Mouse (Mus musculus) embryonic facial prominence, embryonic 14.5 days (tissue): ENCODE measurements around the gene Lyl1. TPM values are rescaled to one million over a fixed set of nuclear protein-coding genes. Genes with fewer than 3 reads are reported as not detected.

Experiments used
- ATAC-seq: fragments of 200-750 bp; cut with Nextera tagmentation; 2 replicates; pipeline ENCODE4 v1.8.0; 2017; ENCODE audit warnings: low read depth, moderate number of reproducible peaks, moderate TSS enrichment
- DNase-seq: peaks from one replicate; pipeline ENCODE4 v3.0.0-alpha.2; 2015; ENCODE audit warnings: low spot score
- H3K27ac ChIP-seq: fragments of 300-500 bp; sonication (generic); replicated peaks from 2 replicates; pipeline ENCODE4 v1.5.1; 2014; ENCODE audit warnings: low read depth, mild to moderate bottlenecking, low read length, moderate library complexity
- H3K27me3 ChIP-seq: fragments of 300-500 bp; sonication (generic); replicated peaks from 2 replicates; pipeline ENCODE4 v1.6.1; 2014; ENCODE audit warnings: low read length; ENCODE audit not compliant: control insufficient read depth, insufficient read depth
- H3K36me3 ChIP-seq: fragments of 300-500 bp; sonication (generic); 2 replicates; pipeline ENCODE4 v1.6.1; 2014; ENCODE audit warnings: low read length, mixed read lengths; ENCODE audit not compliant: control insufficient read depth, insufficient read depth
- H3K4me1 ChIP-seq: fragments of 300-500 bp; sonication (generic); 2 replicates; pipeline ENCODE4 v1.6.1; 2014; ENCODE audit warnings: antibody characterized with exemption, low read length; ENCODE audit not compliant: control insufficient read depth, insufficient read depth
- H3K4me2 ChIP-seq: fragments of 300-500 bp; sonication (generic); 2 replicates; pipeline ENCODE4 v1.6.1; 2014; ENCODE audit warnings: low read depth, mild to moderate bottlenecking, low read length, moderate library complexity, mixed read lengths
- H3K4me3 ChIP-seq: fragments of 300-500 bp; sonication (generic); 2 replicates; pipeline ENCODE4 v1.5.1; 2014; ENCODE audit warnings: low read depth, mild to moderate bottlenecking, low read length
- H3K9ac ChIP-seq: fragments of 300-500 bp; sonication (generic); 2 replicates; pipeline ENCODE4 v1.6.1; 2014; ENCODE audit warnings: low read depth, mild to moderate bottlenecking, low read length, moderate library complexity, mixed read lengths
- H3K9me3 ChIP-seq: fragments of 300-500 bp; sonication (generic); 2 replicates; pipeline ENCODE4 v1.6.1; 2016; ENCODE audit warnings: low read length; ENCODE audit not compliant: control insufficient read depth
- WGBS: fragments of 180-500 bp; shearing (Covaris S2); extraction: QIAGEN DNeasy Blood & Tissue Kit; methylation state at CpG from one replicate; pipeline ENCODE4 v1.1.7; 2014; 5-methylcytosine and 5-hydroxymethylcytosine counted together
- polyA plus RNA-seq: library from polyadenylated mRNA; unstranded; fragments of >200 nt; fragmentation: Nextera tagmentation; extraction: Ambion mirVana; gene quantifications from 2 replicates; pipeline ENCODE4 v1.2.1, GENCODE M21; 2014

Lyl1 gene
- 5.8 and 6.8 TPM in 2 replicates for polyA plus RNA-seq

DNA sequence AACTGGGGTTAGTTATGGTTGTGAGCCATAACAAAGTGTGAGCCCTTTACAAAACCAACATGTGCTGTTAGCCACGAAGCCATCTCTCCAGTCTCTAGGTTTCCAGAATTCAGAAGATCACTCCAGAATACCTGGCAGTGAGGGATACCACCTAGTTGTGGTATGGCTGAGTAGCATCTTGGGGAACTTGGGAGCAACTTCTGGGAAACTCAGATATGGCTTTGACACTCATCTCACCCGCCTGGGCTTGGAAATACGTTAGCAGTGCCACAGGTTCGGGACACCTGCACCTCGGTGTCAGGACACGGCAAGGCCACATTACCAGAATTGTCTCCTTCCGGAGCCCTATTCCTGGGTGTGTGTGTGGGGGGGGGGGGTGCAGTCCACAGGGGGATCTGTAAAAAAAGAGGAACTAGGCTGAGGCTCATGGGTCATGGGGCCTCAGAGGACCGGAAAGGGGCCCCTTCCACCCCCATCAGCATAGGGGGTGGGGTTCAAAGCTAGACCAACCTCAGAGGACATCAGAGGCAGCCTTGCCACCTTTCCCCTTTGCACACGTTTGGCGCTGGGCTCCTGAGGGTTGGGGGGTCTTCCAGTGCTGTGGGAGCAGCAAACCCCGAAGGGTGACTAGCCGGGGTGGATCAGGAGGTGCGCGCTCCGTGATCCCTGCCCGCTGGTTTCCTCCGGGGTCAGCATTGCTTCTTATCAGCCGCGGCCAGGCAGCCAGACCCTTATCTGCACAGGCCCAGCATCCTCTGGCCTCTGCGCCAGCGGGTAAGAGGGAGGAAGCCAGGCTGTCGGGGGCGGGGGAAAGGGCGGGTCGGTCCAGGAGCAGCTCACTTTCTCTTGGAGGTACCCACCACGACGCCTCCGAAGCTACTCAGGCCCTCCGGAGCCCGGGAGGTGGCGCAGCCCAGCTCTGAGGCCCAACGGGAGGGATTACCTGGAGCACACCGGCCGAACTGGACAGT, at the start of gene Lyl1:
TSS of gene Lyl1 (plus strand) at position 517 of the 971 bp plus-strand sequence.
- Histone ChIP-seq H3K36me3 (peaks cover 39% of the 10 kb centered on the region), H3K4me3 (peak within 1 kb of the TSS; percentile 22), H3K9ac (0 out of 2 replicates have a peak within 1 kb of the TSS, but pooled peaks have one; percentile 34), H3K4me1 (peaks cover 10% of the 10 kb centered on the region), H3K27ac (peak within 1 kb of the TSS; percentile 29; the same call in 1 of the 2 replicates), H3K9me3 (no peaks in the 10 kb centered on the region), H3K27me3 (peaks cover 45% of the 10 kb centered on the region), H3K4me2 (peak within 1 kb of the TSS; percentile 16; the same call in 1 of the 2 replicates)
- DNase-seq (no peak), ATAC-seq (0 out of 2 replicates have a peak, but pooled peaks have one; percentile 13)
- 15% methylated on average over 26 of the region's 34 CpGs for WGBS

DNA sequence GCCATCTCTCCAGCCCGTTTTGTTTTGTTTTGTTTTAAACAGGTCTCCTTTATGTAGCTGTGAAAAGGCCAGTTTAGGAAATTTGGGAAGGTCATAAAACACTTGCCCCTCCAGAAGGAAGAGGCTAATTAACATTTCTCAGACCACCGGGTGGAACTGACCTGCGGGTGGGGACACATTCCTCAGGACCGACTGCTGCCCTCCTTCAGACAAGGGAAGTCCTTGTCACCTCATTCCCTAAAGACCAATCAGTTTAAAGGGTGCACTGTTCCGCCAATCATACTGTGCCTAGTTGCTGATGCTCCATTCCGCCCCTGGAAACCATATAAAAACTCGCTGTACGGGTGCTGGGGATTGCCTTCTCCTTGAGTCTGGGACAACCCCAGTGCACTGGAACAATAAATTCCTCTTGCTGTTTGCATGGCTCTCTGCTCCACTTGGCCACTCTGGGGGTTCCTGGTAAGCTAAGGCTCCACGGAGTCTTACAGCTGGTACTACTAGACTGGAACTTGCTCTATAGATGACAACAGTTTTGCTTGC, 48.1 kb upstream of the Lyl1 start:
- no peak overlapping the region for H3K4me2 ChIP-seq
- H3K4me3 ChIP-seq = no peak overlapping the region
- no peaks in the 10 kb centered on the region for H3K27me3 ChIP-seq
- peaks cover 34% of the 10 kb centered on the region for H3K4me1 ChIP-seq
- no peak for DNase-seq
- ATAC-seq = no peak
- H3K36me3 ChIP-seq = no peaks in the 10 kb centered on the region
- H3K9ac ChIP-seq = no peak overlapping the region
- WGBS = 49% methylated on average over 9 of the region's 9 CpGs
- no peaks in the 10 kb centered on the region for H3K9me3 ChIP-seq
- no peak overlapping the region for H3K27ac ChIP-seq

DNA sequence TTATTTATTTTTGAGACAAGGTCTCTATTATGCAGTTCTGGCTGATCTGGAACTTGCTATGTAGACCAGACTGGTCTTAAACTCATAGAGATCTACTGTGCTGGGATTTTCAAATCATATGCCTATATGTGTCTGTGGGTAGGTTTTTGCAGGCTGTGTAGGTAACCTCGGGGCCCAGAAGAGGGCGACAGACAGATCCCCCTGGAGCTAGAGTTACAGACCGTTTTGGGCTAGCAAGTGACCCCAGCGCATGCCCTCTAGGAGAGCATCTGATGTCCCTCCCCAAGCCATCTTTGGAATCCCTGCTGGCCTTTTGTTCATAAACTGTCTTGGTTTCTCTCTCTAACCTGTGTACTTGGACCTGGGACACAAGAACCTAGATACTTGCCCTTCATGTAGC, 46.7 kb upstream of the Lyl1 start:
- Histone ChIP-seq H3K4me1 (peaks cover 35% of the 10 kb centered on the region), H3K4me3 (no peak overlapping the region), H3K27me3 (no peaks in the 10 kb centered on the region), H3K4me2 (peak overlapping the region; percentile 77; the same call in 1 of the 2 replicates), H3K9me3 (no peaks in the 10 kb centered on the region), H3K36me3 (no peaks in the 10 kb centered on the region), H3K9ac (no peak overlapping the region), H3K27ac (peak overlapping the region; percentile 97)
- ATAC-seq (no peak), DNase-seq (no peak)
- 25% methylated on average over 4 of the region's 4 CpGs for WGBS

DNA sequence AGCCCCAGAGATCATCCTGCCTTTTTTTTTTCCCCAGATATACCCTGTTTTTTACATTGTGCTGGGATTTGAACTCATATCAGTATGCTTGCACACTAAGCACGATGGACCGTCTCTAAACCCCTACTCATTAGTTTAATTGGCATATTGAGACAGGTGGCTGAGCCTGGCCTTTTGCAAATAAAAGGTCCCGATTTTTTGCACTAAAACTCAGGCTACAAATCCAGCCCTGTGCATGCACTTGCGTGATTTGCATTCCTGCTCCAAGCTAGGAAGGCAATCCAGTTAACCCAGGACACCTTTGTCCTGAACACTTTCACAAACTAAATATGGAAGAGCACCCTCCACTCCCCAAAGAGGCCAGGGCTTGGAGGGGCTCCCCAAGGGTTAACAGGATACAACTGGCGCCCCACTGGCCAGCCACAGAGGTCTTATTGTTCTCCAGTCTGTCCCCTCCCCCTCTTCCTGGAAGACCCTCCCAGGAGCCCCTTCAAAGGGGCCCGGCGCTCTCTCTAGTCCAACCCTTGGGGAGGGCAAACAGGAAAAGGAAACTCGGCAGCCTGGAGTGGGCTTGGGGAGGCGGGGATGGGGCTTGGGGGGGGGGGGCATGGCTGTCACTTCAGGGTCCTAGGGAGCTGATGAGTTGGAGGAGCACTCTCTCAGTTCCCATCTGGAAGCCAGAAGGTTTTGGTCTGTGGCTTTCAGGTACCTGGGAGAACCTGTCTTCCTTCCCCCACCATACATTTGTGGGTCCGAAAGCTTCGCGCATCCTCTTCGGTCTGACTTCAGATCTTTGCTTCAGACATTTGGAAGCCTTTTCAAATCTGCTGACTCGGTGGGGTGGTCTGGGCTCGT, 45.7 kb upstream of the Lyl1 start:
- no peaks in the 10 kb centered on the region for H3K9me3 ChIP-seq
- ATAC-seq (peak; percentile 60), DNase-seq (peak; percentile 93)
- H3K4me3 ChIP-seq = peak overlapping the region; percentile 39
- H3K27ac ChIP-seq = peak overlapping the region; percentile 97
- H3K36me3 ChIP-seq = no peaks in the 10 kb centered on the region
- no peaks in the 10 kb centered on the region for H3K27me3 ChIP-seq
- H3K4me2 ChIP-seq = peak overlapping the region; percentile 77
- WGBS = under 1% methylated on average over 14 of the region's 15 CpGs
- peak overlapping the region; percentile 72 for H3K9ac ChIP-seq
- peaks cover 45% of the 10 kb centered on the region for H3K4me1 ChIP-seq

- Histone ChIP-seq H3K27me3 (no peaks in the 10 kb centered on the region), H3K4me2 (peak overlapping the region; percentile 77), H3K9me3 (no peaks in the 10 kb centered on the region), H3K4me1 (peaks cover 51% of the 10 kb centered on the region), H3K9ac (peak overlapping the region; percentile 72), H3K27ac (peak overlapping the region; percentile 97), H3K36me3 (no peaks in the 10 kb centered on the region), H3K4me3 (peak overlapping the region; percentile 39)
- ATAC-seq (peak; percentile 20), DNase-seq (peak; percentile 75)
- WGBS = 2% methylated on average over 10 of the region's 10 CpGs
These were observed 45.1 kb upstream of the Lyl1 start for GRCm38 (mm10) chr8:84656191-84656525.

GRCm38 (mm10) chr8:84656641-84657126, 44.6 kb upstream of the Lyl1 start:
- Histone ChIP-seq H3K36me3 (no peaks in the 10 kb centered on the region), H3K9ac (peak overlapping the region; percentile 72), H3K27me3 (no peaks in the 10 kb centered on the region), H3K4me3 (peak overlapping the region; percentile 39), H3K4me1 (peaks cover 51% of the 10 kb centered on the region), H3K4me2 (peak overlapping the region; percentile 77), H3K27ac (peak overlapping the region; percentile 97), H3K9me3 (no peaks in the 10 kb centered on the region)
- peak; percentile 94 for DNase-seq
- ATAC-seq = peak; percentile 62
- WGBS = 0% methylated on average over 22 of the region's 23 CpGs

DNA sequence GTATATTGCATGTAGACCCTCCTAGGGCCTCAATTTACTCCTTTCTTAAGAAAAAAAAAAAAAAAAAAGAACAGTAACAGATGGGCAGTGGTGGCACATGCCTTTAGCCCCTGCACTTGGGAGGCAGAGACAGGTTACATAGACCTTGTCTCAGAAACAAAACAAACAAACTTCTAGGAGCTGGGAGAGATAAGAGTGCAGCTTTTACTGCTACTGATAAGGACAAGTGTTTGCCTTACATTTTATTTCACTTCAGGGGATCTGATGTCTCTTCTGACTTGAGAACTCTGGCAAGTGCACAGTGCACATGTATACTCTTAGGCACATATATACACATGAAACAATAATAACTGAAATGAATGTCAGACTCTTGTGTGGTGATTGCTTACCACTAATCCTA, 44.1 kb upstream of the Lyl1 start:
- Histone ChIP-seq H3K9ac (peak overlapping the region; percentile 72), H3K4me3 (peak overlapping the region; percentile 39), H3K36me3 (no peaks in the 10 kb centered on the region), H3K4me1 (peaks cover 51% of the 10 kb centered on the region), H3K27me3 (no peaks in the 10 kb centered on the region), H3K27ac (peak overlapping the region; percentile 97), H3K9me3 (no peaks in the 10 kb centered on the region), H3K4me2 (peak overlapping the region; percentile 77)
- DNase-seq (no peak), ATAC-seq (no peak)

DNA sequence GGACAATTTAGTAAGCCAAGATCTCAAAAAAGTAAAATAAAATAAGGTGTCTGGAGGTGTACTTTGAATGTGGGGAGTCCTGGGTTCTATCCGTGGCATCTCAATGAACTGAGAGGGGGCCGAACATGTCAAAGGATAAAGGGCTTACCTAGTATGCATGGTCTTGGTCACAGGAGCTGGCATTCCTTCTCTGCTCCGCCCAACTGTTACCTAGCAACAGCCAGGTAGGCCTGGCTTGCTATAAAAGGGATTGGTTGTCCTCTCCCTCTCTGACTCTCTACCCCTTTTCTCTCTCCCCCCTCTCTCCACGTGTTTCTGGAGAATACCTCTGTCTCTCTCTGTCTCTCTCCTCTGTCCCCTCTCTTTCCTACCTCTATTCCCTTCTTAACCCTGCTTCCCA, 43.6 kb upstream of the Lyl1 start:
- ATAC-seq = no peak

More for the DNA sequence above, 43.6 kb upstream of the Lyl1 start:
- no peak overlapping the region for H3K4me3 ChIP-seq
- no peak for DNase-seq
- no peaks in the 10 kb centered on the region for H3K27me3 ChIP-seq
- no peaks in the 10 kb centered on the region for H3K9me3 ChIP-seq
- H3K27ac ChIP-seq = peak overlapping the region; percentile 97
- WGBS = 46% methylated on average over 4 of the region's 4 CpGs
- no peak overlapping the region for H3K9ac ChIP-seq
- H3K4me2 ChIP-seq = no peak overlapping the region
- H3K4me1 ChIP-seq = peaks cover 51% of the 10 kb centered on the region
- H3K36me3 ChIP-seq = no peaks in the 10 kb centered on the region
